Mouse (Mus musculus): Measurements from ENCODE around the gene Prss36. TPM values are rescaled to one million over a fixed set of nuclear protein-coding genes. Genes with fewer than 3 reads are reported as not detected.

Gene Prss36
- total RNA-seq, 4 experiments from 2014 or later: 8.4 to 10.5 (median 9.6) TPM

GRCm38 (mm10) chr7:127934075-127934474 lies 12.4 kb downstream of the Prss36 start:
- DNase-seq: no peak

- DNase-seq: no peak
These were observed 14.1 kb downstream of the Prss36 start for GRCm38 (mm10) chr7:127932273-127933031.

GRCm38 (mm10) chr7:127931351-127932135 lies 15.0 kb downstream of the Prss36 start:
- DNase-seq: no peak

GRCm38 (mm10) chr7:127930636-127931035 lies 15.9 kb downstream of the Prss36 start:
- DNase-seq: no peak

GRCm38 (mm10) chr7:127929923-127930322 lies 16.6 kb downstream of the Prss36 start, which contains the start of gene Prss8:
Gene Prss8 (minus strand): TSS chr7:127930104.
- no peak for DNase-seq

- DNase-seq: no peak
These were observed 17.9 kb downstream of the Prss36 start for GRCm38 (mm10) chr7:127928596-127928995.

GRCm38 (mm10) chr7:127927726-127928125 lies 18.8 kb downstream of the Prss36 start:
- no peak for DNase-seq

- DNase-seq: no peak
These were observed 19.7 kb downstream of the Prss36 start for GRCm38 (mm10) chr7:127926846-127927245.

GRCm38 (mm10) chr7:127926066-127926465 lies 20.5 kb downstream of the Prss36 start:
- DNase-seq: no peak

GRCm38 (mm10) chr7:127925252-127925651 lies 21.3 kb downstream of the Prss36 start:
- DNase-seq: no peak

GRCm38 (mm10) chr7:127923714-127924113 lies 22.8 kb downstream of the Prss36 start:
- no peak for DNase-seq

GRCm38 (mm10) chr7:127922451-127923275 lies 23.9 kb downstream of the Prss36 start:
- no peak for DNase-seq

GRCm38 (mm10) chr7:127921516-127921915 lies 25.0 kb downstream of the Prss36 start:
- DNase-seq: no peak

- no peak for DNase-seq
These were observed 27.2 kb downstream of the Prss36 start for GRCm38 (mm10) chr7:127919290-127919689.

GRCm38 (mm10) chr7:127918203-127918602 lies 28.3 kb downstream of the Prss36 start:
- no peak for DNase-seq

GRCm38 (mm10) chr7:127915293-127915692 lies 31.2 kb downstream of the Prss36 start:
- DNase-seq: no peak

GRCm38 (mm10) chr7:127912938-127913337 lies 33.6 kb downstream of the Prss36 start:
- no peak for DNase-seq

GRCm38 (mm10) chr7:127912190-127912871 lies 34.2 kb downstream of the Prss36 start, which contains the start of gene Kat8:
Gene Kat8 (plus strand): TSS chr7:127912516.
- DNase-seq: peak; percentile 79

GRCm38 (mm10) chr7:127908656-127909055 lies 37.9 kb downstream of the Prss36 start:
- no peak for DNase-seq

GRCm38 (mm10) chr7:127907939-127908338 lies 38.6 kb downstream of the Prss36 start:
- DNase-seq: no peak

GRCm38 (mm10) chr7:127903971-127904796 lies 42.3 kb downstream of the Prss36 start, which contains the start of gene Bckdk:
Gene Bckdk (plus strand): TSS chr7:127904082.
- DNase-seq: peak; percentile 74
